Mouse (Mus musculus): Measurements from ENCODE around the gene Ppfia1.

The Ppfia1 gene

DNA sequence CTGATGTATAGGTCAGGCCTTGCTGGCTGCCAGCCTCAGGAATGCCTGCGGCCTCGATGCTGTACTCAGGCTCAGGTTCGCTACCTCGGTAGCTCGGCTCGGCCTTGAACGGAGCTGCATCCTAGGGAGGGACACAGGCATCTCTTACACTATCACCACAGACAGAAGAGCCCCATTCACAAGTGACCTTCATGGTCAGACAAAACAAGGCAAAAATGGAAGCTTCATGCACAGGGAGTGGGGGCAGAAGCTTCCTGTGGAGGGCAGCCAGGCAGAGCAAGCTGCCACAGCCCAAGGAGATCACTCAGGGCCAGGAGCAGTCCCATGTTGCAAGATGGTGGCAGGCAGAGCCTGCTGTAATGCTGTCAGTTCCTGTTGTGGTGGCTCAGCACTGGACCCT is 114.7 kb downstream of the Ppfia1 start:
- DNase-seq (ENCODE audit: low read depth in 1 of 2, low spot score in 2 of 2), result no peak

- DNase-seq (ENCODE audit: low read depth in 1 of 2, low spot score in 2 of 2), result no peak
Measured at GRCm38 (mm10) chr7:144432920-144433319, 120.6 kb downstream of the Ppfia1 start.

DNA sequence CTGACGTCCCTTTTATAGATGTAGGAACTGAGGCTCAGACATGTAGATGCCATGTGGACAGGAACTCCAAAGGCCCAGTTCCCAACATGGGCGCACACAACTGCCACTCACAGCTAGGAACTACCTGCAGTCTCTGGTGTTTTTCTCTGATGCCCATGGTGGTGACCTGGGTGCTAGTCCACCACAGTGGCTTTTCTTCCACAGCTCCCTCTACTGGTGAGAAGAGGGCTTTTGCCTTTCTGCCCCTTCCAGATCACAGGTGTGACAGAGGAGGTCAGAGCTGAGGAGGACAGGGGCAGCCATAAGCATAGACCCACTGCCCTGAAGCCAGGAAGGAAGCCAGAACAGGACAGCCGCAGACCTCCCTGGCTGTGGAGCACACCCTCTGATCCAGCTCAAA is 126.1 kb downstream of the Ppfia1 start:
- DNase-seq (ENCODE audit: low read depth in 1 of 2, low spot score in 2 of 2), result no peak
